Mouse (Mus musculus) myocyte (in vitro differentiated cells): ENCODE data around the gene Gm9936. TPM values are rescaled to one million over a fixed set of nuclear protein-coding genes. Genes with fewer than 3 reads are reported as not detected.
"Not testable (repeated sequence)": the region's sequence is repeated elsewhere in the genome, so short reads cannot be mapped to it uniquely, and the experiment has no call there.

Experiments used
- H3K27me3 ChIP-seq: one replicate; pipeline ENCODE4 v1.6.1; 2011; ENCODE audit not compliant: control insufficient read depth, insufficient read depth, insufficient read length
- H3K36me3 ChIP-seq: one replicate; pipeline ENCODE4 v1.6.1; 2011; ENCODE audit not compliant: control insufficient read depth, insufficient read depth
- H3K4me2 ChIP-seq: one replicate; pipeline ENCODE4 v1.6.1; 2011; ENCODE audit warnings: low read depth, control low read depth
- H3K4me3 ChIP-seq: one replicate; pipeline ENCODE4 v1.5.1; 2011; ENCODE audit warnings: mild to moderate bottlenecking, control low read depth, moderate library complexity
- H3K79me2 ChIP-seq: one replicate; pipeline ENCODE4 v1.6.1; 2011; ENCODE audit not compliant: control insufficient read depth, insufficient read depth
- H3ac ChIP-seq: one replicate; pipeline ENCODE4 v1.6.1; 2011; ENCODE audit not compliant: control insufficient read depth, insufficient read length
- CEBPB ChIP-seq: IDR thresholded peaks from 2 replicates; pipeline ENCODE4 v1.6.1; 2011; ENCODE audit warnings: mild to moderate bottlenecking, moderate library complexity; ENCODE audit not compliant: poor library complexity, insufficient read depth, severe bottlenecking
- E2F4 ChIP-seq: IDR thresholded peaks from one replicate; pipeline ENCODE4 v1.6.1; 2011; ENCODE audit warnings: mild to moderate bottlenecking, control low read depth, moderate library complexity; ENCODE audit not compliant: insufficient read depth
- MAX ChIP-seq: IDR thresholded peaks from one replicate; pipeline ENCODE4 v1.6.1; 2011; ENCODE audit warnings: low read depth, mild to moderate bottlenecking, control low read depth
- MYOD1 ChIP-seq, 3 experiments: IDR thresholded peaks; one replicate each; pipeline ENCODE4 v1.6.1; 2011; ENCODE audit warnings: control low read depth in 2 of 3, low read depth in 2 of 3, mild to moderate bottlenecking in 2 of 3, moderate library complexity in 1 of 3; ENCODE audit not compliant: insufficient read length in 2 of 3, control insufficient read depth in 1 of 3
- MYOG ChIP-seq, 3 experiments: IDR thresholded peaks; one replicate each; pipeline ENCODE4 v1.6.1; 2011; ENCODE audit warnings: control low read depth in 2 of 3, low read depth in 2 of 3, mild to moderate bottlenecking in 2 of 3; ENCODE audit not compliant: insufficient read length in 2 of 3, control insufficient read depth in 1 of 3, insufficient read depth in 1 of 3
- POLR2A ChIP-seq: IDR thresholded peaks from one replicate; pipeline ENCODE4 v1.6.1; 2011; ENCODE audit warnings: low read depth, mild to moderate bottlenecking, control low read depth, moderate library complexity; ENCODE audit not compliant: insufficient read length
- POLR2AphosphoS2 ChIP-seq: IDR thresholded peaks from one replicate; pipeline ENCODE4 v1.6.1; 2011; ENCODE audit warnings: low read depth, control low read depth; ENCODE audit not compliant: insufficient read length
- REST ChIP-seq: IDR thresholded peaks from one replicate; pipeline ENCODE4 v1.6.1; 2011; ENCODE audit warnings: mild to moderate bottlenecking, control low read depth, moderate library complexity; ENCODE audit not compliant: insufficient read depth, insufficient read length
- SRF ChIP-seq: IDR thresholded peaks from one replicate; pipeline ENCODE4 v1.6.1; 2011; ENCODE audit warnings: low read depth; ENCODE audit not compliant: control insufficient read depth, insufficient read length
- TCF12 ChIP-seq: IDR thresholded peaks from one replicate; pipeline ENCODE4 v1.6.1; 2011; ENCODE audit warnings: mild to moderate bottlenecking, control low read depth; ENCODE audit not compliant: poor library complexity, insufficient read depth, severe bottlenecking
- TCF3 ChIP-seq: IDR thresholded peaks from one replicate; pipeline ENCODE4 v1.6.1; 2011; ENCODE audit warnings: low read depth, control low read depth; ENCODE audit not compliant: insufficient read length
- USF1 ChIP-seq: IDR thresholded peaks from one replicate; pipeline ENCODE4 v1.6.1; 2011; ENCODE audit warnings: low read depth, mild to moderate bottlenecking, control low read depth, moderate library complexity
- polyA plus RNA-seq: library from polyadenylated mRNA; unstranded; fragments of >200 nt; fragmentation: generic; extraction: Trizol; gene quantifications from one replicate; pipeline ENCODE4 v1.2.1, GENCODE M21; 2012; ENCODE audit warnings: missing spikeins

The Gm9936 gene
- polyA plus RNA-seq, 1 experiment, result 0.25 TPM

GRCm38 (mm10) chr5:114861730-114862129, 3.2 kb upstream of the Gm9936 start:
- no peaks in the 10 kb centered on the region for H3K36me3 ChIP-seq

GRCm38 (mm10) chr5:114859253-114859652, 771 bp upstream of the Gm9936 start:
- no peak overlapping the region for H3ac ChIP-seq
- H3K4me2 ChIP-seq, result peak overlapping the region; percentile 68
- H3K27me3 ChIP-seq, result peaks cover 5% of the 10 kb centered on the region
- H3K4me3 ChIP-seq, result no peak overlapping the region
- H3K36me3 ChIP-seq, result no peaks in the 10 kb centered on the region
- TF ChIP-seq CEBPB (peak; percentile 63; the same call in 1 of the 2 replicates), USF1 (no peak)
- H3K79me2 ChIP-seq, result no peaks in the 10 kb centered on the region

More at GRCm38 (mm10) chr5:114861730-114862129, 3.2 kb upstream of the Gm9936 start:
- H3K79me2 ChIP-seq, result no peaks in the 10 kb centered on the region
- no peak overlapping the region for H3K4me2 ChIP-seq
- TF ChIP-seq CEBPB (no peak), MYOG (IDR thresholded peaks at IDR 0.05; ENCODE audit: control insufficient read depth in 1 of 3, insufficient read depth in 1 of 3, insufficient read length in 2 of 3, low read depth in 2 of 3) (no peak), POLR2AphosphoS2 (no peak), USF1 (no peak), MAX (no peak), REST (no peak), MYOD1 (IDR thresholded peaks at IDR 0.05; ENCODE audit: control insufficient read depth in 1 of 3, insufficient read length in 2 of 3, low read depth in 2 of 3) (no peak), SRF (no peak), E2F4 (no peak), POLR2A (no peak), TCF12 (no peak)
- no peak overlapping the region for H3ac ChIP-seq
- peaks cover 15% of the 10 kb centered on the region for H3K27me3 ChIP-seq
- no peak overlapping the region for H3K4me3 ChIP-seq

- H3K4me3 ChIP-seq, H3K79me2 ChIP-seq, H3K36me3 ChIP-seq, H3K4me2 ChIP-seq, H3ac ChIP-seq, H3K27me3 ChIP-seq: not testable (repeated sequence)
Measured at GRCm38 (mm10) chr5:114853364-114853763, 5.1 kb downstream of the Gm9936 start, which contains the start of gene 4930519G04Rik. TSS of gene 4930519G04Rik (plus strand) at chr5:114853664.

GRCm38 (mm10) chr5:114851565-114852236, 6.8 kb downstream of the Gm9936 start:
- TF ChIP-seq TCF12, result no peak
- TF ChIP-seq CEBPB, result no peak
- no peak for TF ChIP-seq E2F4
- TF ChIP-seq MYOG (IDR thresholded peaks at IDR 0.05; ENCODE audit: control insufficient read depth in 1 of 3, insufficient read depth in 1 of 3, insufficient read length in 2 of 3, low read depth in 2 of 3), result no peak
- no peak for TF ChIP-seq REST
- no peak for TF ChIP-seq USF1
- no peak for TF ChIP-seq TCF3
- no peak for TF ChIP-seq MYOD1 (IDR thresholded peaks at IDR 0.05; ENCODE audit: control insufficient read depth in 1 of 3, insufficient read length in 2 of 3, low read depth in 2 of 3)
- no peak for TF ChIP-seq POLR2A
- TF ChIP-seq POLR2AphosphoS2, result no peak
- no peak for TF ChIP-seq MAX
- no peak for TF ChIP-seq SRF
- H3K4me2 ChIP-seq, result no peak overlapping the region
- no peaks in the 10 kb centered on the region for H3K36me3 ChIP-seq
- no peaks in the 10 kb centered on the region for H3K79me2 ChIP-seq
- no peak overlapping the region for H3ac ChIP-seq
- no peaks in the 10 kb centered on the region for H3K27me3 ChIP-seq
- H3K4me3 ChIP-seq, result no peak overlapping the region

- H3K79me2 ChIP-seq, H3K4me3 ChIP-seq, H3ac ChIP-seq, H3K27me3 ChIP-seq, H3K36me3 ChIP-seq, H3K4me2 ChIP-seq: not testable (repeated sequence)
Measured at GRCm38 (mm10) chr5:114844371-114844770, 14.1 kb downstream of the Gm9936 start.

GRCm38 (mm10) chr5:114842674-114843073, 15.8 kb downstream of the Gm9936 start:
- Histone ChIP-seq H3K27me3 (no peaks in the 10 kb centered on the region), H3K4me2 (peak overlapping the region; percentile 31), H3K4me3 (no peak overlapping the region), H3K79me2 (no peaks in the 10 kb centered on the region), H3ac (no peak overlapping the region), H3K36me3 (no peaks in the 10 kb centered on the region)
- no peak for TF ChIP-seq MYOD1 (IDR thresholded peaks at IDR 0.05; ENCODE audit: control insufficient read depth in 1 of 3, insufficient read length in 2 of 3, low read depth in 2 of 3)
- TF ChIP-seq POLR2AphosphoS2, result no peak
- no peak for TF ChIP-seq E2F4
- no peak for TF ChIP-seq REST
- no peak for TF ChIP-seq TCF12
- no peak for TF ChIP-seq MAX
- TF ChIP-seq USF1, result no peak
- no peak for TF ChIP-seq POLR2A
- TF ChIP-seq TCF3, result no peak
- no peak for TF ChIP-seq SRF
- no peak for TF ChIP-seq MYOG (IDR thresholded peaks at IDR 0.05; ENCODE audit: control insufficient read depth in 1 of 3, insufficient read depth in 1 of 3, insufficient read length in 2 of 3, low read depth in 2 of 3)
- TF ChIP-seq CEBPB, result no peak
